Mouse (Mus musculus) testis, adult 2 months (tissue): ENCODE measurements at regions not wholly inside any gene's neighbourhood (a gene's known extent, or its start where the extent isn't known, plus 50 kb on each side); places are given as distances from the start of the nearest gene placed in this dataset.

Source experiments
- H3K27ac ChIP-seq: fragments of 200-500 bp; 2 replicates; pipeline ENCODE4 v1.5.1; 2012; ENCODE audit warnings: low read depth, low read length; ENCODE audit not compliant: control insufficient read depth, insufficient read depth
- H3K27me3 ChIP-seq: fragments of 200-500 bp; 2 replicates; pipeline ENCODE4 v1.6.1; 2012; ENCODE audit warnings: mild to moderate bottlenecking, low read length, moderate library complexity; ENCODE audit not compliant: control insufficient read depth, insufficient read depth
- H3K36me3 ChIP-seq: fragments of 200-500 bp; 2 replicates; pipeline ENCODE4 v1.6.1; 2012; ENCODE audit warnings: mild to moderate bottlenecking, low read length; ENCODE audit not compliant: control insufficient read depth, insufficient read depth
- H3K4me1 ChIP-seq: fragments of 200-500 bp; 2 replicates; pipeline ENCODE4 v1.6.1; 2012; ENCODE audit warnings: low read length; ENCODE audit not compliant: control insufficient read depth, insufficient read depth
- H3K4me3 ChIP-seq: fragments of 200-500 bp; 2 replicates; pipeline ENCODE4 v1.5.1; 2012; ENCODE audit warnings: low read depth, mild to moderate bottlenecking, low read length, moderate library complexity, mixed read lengths; ENCODE audit not compliant: control insufficient read depth
- CTCF ChIP-seq: fragments of 200-500 bp; IDR thresholded peaks from 2 replicates; pipeline ENCODE4 v1.5.1; 2012; ENCODE audit warnings: low read depth, mild to moderate bottlenecking, inconsistent platforms, low read length, moderate library complexity; ENCODE audit not compliant: control insufficient read depth, insufficient read depth, insufficient replicate concordance
- POLR2A ChIP-seq: fragments of 200-500 bp; IDR thresholded peaks from 2 replicates; pipeline ENCODE4 v1.6.1; 2012; ENCODE audit warnings: low read depth, mild to moderate bottlenecking, inconsistent platforms, low read length, moderate library complexity; ENCODE audit not compliant: control insufficient read depth

GRCm38 (mm10) chr13:103494371-103494770 lies 160.1 kb upstream of the Mast4 start:
- H3K27me3 ChIP-seq = no peaks in the 10 kb centered on the region
- H3K36me3 ChIP-seq = no peaks in the 10 kb centered on the region
- TF ChIP-seq POLR2A = no peak
- TF ChIP-seq CTCF = no peak
- no peak overlapping the region for H3K27ac ChIP-seq
- H3K4me3 ChIP-seq = no peak overlapping the region
- H3K4me1 ChIP-seq = no peaks in the 10 kb centered on the region

- Histone ChIP-seq H3K4me1 (no peaks in the 10 kb centered on the region), H3K27me3 (no peaks in the 10 kb centered on the region), H3K27ac (no peak overlapping the region), H3K4me3 (no peak overlapping the region), H3K36me3 (no peaks in the 10 kb centered on the region)
- TF ChIP-seq POLR2A = no peak
- TF ChIP-seq CTCF = no peak
These were observed 159.3 kb upstream of the Mast4 start for GRCm38 (mm10) chr13:103493567-103493966.

GRCm38 (mm10) chr13:103490049-103490448 lies 155.8 kb upstream of the Mast4 start:
- TF ChIP-seq CTCF (no peak), POLR2A (no peak)
- Histone ChIP-seq H3K27me3 (no peaks in the 10 kb centered on the region), H3K4me3 (no peak overlapping the region), H3K27ac (no peak overlapping the region), H3K36me3 (no peaks in the 10 kb centered on the region), H3K4me1 (no peaks in the 10 kb centered on the region)

GRCm38 (mm10) chr13:103484092-103484491 lies 149.8 kb upstream of the Mast4 start:
- TF ChIP-seq POLR2A (no peak), CTCF (no peak)
- Histone ChIP-seq H3K36me3 (no peaks in the 10 kb centered on the region), H3K27ac (no peak overlapping the region), H3K4me3 (no peak overlapping the region), H3K27me3 (no peaks in the 10 kb centered on the region), H3K4me1 (no peaks in the 10 kb centered on the region)

GRCm38 (mm10) chr13:103483392-103483791 lies 149.1 kb upstream of the Mast4 start:
- Histone ChIP-seq H3K27ac (no peak overlapping the region), H3K4me3 (no peak overlapping the region), H3K36me3 (no peaks in the 10 kb centered on the region), H3K4me1 (no peaks in the 10 kb centered on the region), H3K27me3 (no peaks in the 10 kb centered on the region)
- TF ChIP-seq POLR2A = no peak
- TF ChIP-seq CTCF = no peak

GRCm38 (mm10) chr13:103476328-103476727 lies 142.0 kb upstream of the Mast4 start:
- Histone ChIP-seq H3K4me3 (no peak overlapping the region), H3K27me3 (no peaks in the 10 kb centered on the region), H3K27ac (no peak overlapping the region), H3K36me3 (no peaks in the 10 kb centered on the region), H3K4me1 (no peaks in the 10 kb centered on the region)
- no peak for TF ChIP-seq CTCF
- no peak for TF ChIP-seq POLR2A

GRCm38 (mm10) chr13:103472216-103472615 lies 137.9 kb upstream of the Mast4 start:
- Histone ChIP-seq H3K4me3 (no peak overlapping the region), H3K4me1 (no peaks in the 10 kb centered on the region), H3K36me3 (no peaks in the 10 kb centered on the region), H3K27ac (no peak overlapping the region), H3K27me3 (no peaks in the 10 kb centered on the region)
- TF ChIP-seq POLR2A = no peak
- no peak for TF ChIP-seq CTCF

- no peaks in the 10 kb centered on the region for H3K36me3 ChIP-seq
These were observed 135.8 kb upstream of the Mast4 start for GRCm38 (mm10) chr13:103470141-103470540.

More at GRCm38 (mm10) chr13:103470141-103470540, 135.8 kb upstream of the Mast4 start:
- TF ChIP-seq CTCF (no peak), POLR2A (no peak)
- Histone ChIP-seq H3K27me3 (no peaks in the 10 kb centered on the region), H3K27ac (no peak overlapping the region), H3K4me1 (no peaks in the 10 kb centered on the region), H3K4me3 (no peak overlapping the region)
